ENCODE assay signal across 8 mouse cellular contexts in genomic region chr5:123684221-123685144, GRCm38 (mm10). TPM values are rescaled to one million over a fixed set of nuclear protein-coding genes. Genes with fewer than 3 reads are reported as not detected.
DNase-seq lines count a peak whose midpoint lies in the region; ATAC-seq and TF ChIP-seq lines count a peak whose summit lies in the region.

Clip1 (minus strand) TSS chr5:123684618.

- ATAC-seq in erythroblast, adult 5-6 weeks (replicated peaks; ENCODE audit: low FRiP score, poor library complexity, severe bottlenecking), result peak; percentile 73
- 0 out of 2 replicates have a peak, but pooled peaks have one; percentile 20 for ATAC-seq in limb, embryonic 15.5 days (ENCODE audit: insufficient number of reproducible peaks, low FRiP score, low TSS enrichment, low read depth)
- ATAC-seq in midbrain, embryonic 15.5 days (replicated peaks), result peak; percentile 84

- no peaks in the 10 kb centered on the region for H3K36me3 ChIP-seq in limb, embryonic 15.5 days
- no peaks in the 10 kb centered on the region for H3K36me3 ChIP-seq in midbrain, embryonic 15.5 days (replicated peaks)
- no peaks in the 10 kb centered on the region for H3K36me3 ChIP-seq in spleen, adult 2 months (ENCODE audit: control insufficient read depth, insufficient read depth, low read length)

- H3K4me1 ChIP-seq in limb, embryonic 15.5 days, result peaks cover 28% of the 10 kb centered on the region
- H3K4me1 ChIP-seq in midbrain, embryonic 15.5 days, result peaks cover 34% of the 10 kb centered on the region
- H3K4me1 ChIP-seq in spleen, adult 2 months (ENCODE audit: control insufficient read depth, insufficient read depth, insufficient read length), result peaks cover 12% of the 10 kb centered on the region

- H3K4me3 ChIP-seq in limb, embryonic 15.5 days, result peak within 1 kb of the TSS; percentile 93
- H3K4me3 ChIP-seq in midbrain, embryonic 15.5 days, result peak within 1 kb of the TSS; percentile 95
- peak within 1 kb of the TSS; percentile 97 for H3K4me3 ChIP-seq in spleen, adult 2 months (ENCODE audit: extremely low read depth, insufficient read depth, insufficient read length)

- no peak for TF ChIP-seq CTCF in brain, embryonic 14.5 days (IDR thresholded peaks at IDR 0.05; ENCODE audit: borderline replicate concordance, extremely low read depth, insufficient read depth, insufficient read length)
- TF ChIP-seq CTCF in spleen, adult 2 months (IDR thresholded peaks at IDR 0.05; ENCODE audit: extremely low read depth, insufficient read depth, insufficient read length, insufficient replicate concordance), result no peak

- no peaks in the 10 kb centered on the region for H3K27me3 ChIP-seq in limb, embryonic 15.5 days
- no peaks in the 10 kb centered on the region for H3K27me3 ChIP-seq in midbrain, embryonic 15.5 days (replicated peaks)
- peaks cover 4% of the 10 kb centered on the region for H3K27me3 ChIP-seq in spleen, adult 2 months (ENCODE audit: control insufficient read depth, insufficient read depth, low read length)

- H3K9ac ChIP-seq in limb, embryonic 15.5 days, result peak within 1 kb of the TSS; percentile 93
- H3K9ac ChIP-seq in midbrain, embryonic 15.5 days, result peak within 1 kb of the TSS; percentile 98

- peak; percentile 81 for DNase-seq in CD4-positive, CD25-positive, alpha-beta regulatory T cell, adult 2 months (ENCODE audit: low read depth, low spot score)
- peak; percentile 94 for DNase-seq in brain, embryonic 14.5 days (ENCODE audit: low read depth)
- DNase-seq in heart, adult 9 months (ENCODE audit: low spot score in 2 of 2), result peak; percentile 64 to 71
- peak; percentile 37 to 58 for DNase-seq in kidney, adult 8-10 months
- peak in 1 of 2 experiments; percentile 49 for DNase-seq in spleen, adult 2 months (ENCODE audit: low read depth in 1 of 2, low spot score in 2 of 2)

- WGBS in limb, embryonic 15.5 days, result under 1% methylated on average over 53 of the region's 64 CpGs
- WGBS in midbrain, embryonic 15.5 days, result under 1% methylated on average over 64 of the region's 64 CpGs
- WGBS in spleen, adult 2 months, result 2% methylated on average over 58 of the region's 64 CpGs

- no peaks in the 10 kb centered on the region for H3K9me3 ChIP-seq in limb, embryonic 15.5 days
- no peaks in the 10 kb centered on the region for H3K9me3 ChIP-seq in midbrain, embryonic 15.5 days

- H3K4me2 ChIP-seq in limb, embryonic 15.5 days, result peak within 1 kb of the TSS; percentile 79
- peak within 1 kb of the TSS; percentile 72 for H3K4me2 ChIP-seq in midbrain, embryonic 15.5 days

- H3K27ac ChIP-seq in limb, embryonic 15.5 days, result peak within 1 kb of the TSS; percentile 90
- H3K27ac ChIP-seq in midbrain, embryonic 15.5 days, result peak within 1 kb of the TSS; percentile 99
- peak within 1 kb of the TSS; percentile 87 for H3K27ac ChIP-seq in spleen, adult 2 months (ENCODE audit: insufficient read depth, low read length)

- TF ChIP-seq POLR2A in brain, embryonic 14.5 days (IDR thresholded peaks at IDR 0.05; ENCODE audit: borderline replicate concordance, extremely low read depth, insufficient read depth, insufficient read length, poor library complexity, severe bottlenecking), result peak; percentile 83
- no peak for TF ChIP-seq POLR2A in spleen, adult 2 months (IDR thresholded peaks at IDR 0.05; ENCODE audit: low read depth, low read length)

RNA-seq across cellular contexts. Expression of gene Clip1, which starts in this region (rescaled TPM):
- polyA plus RNA-seq in brain, embryonic 14.5 days (2012; rRNA removed), result 73.9 and 94.8 TPM in 2 replicates
- 16.1 and 34.6 TPM in 2 replicates for total RNA-seq in erythroblast, adult 5-6 weeks (2015; ENCODE audit: low replicate concordance)
- total RNA-seq in erythroblast, adult 5-6 weeks (2017; ENCODE audit: low replicate concordance), result 13.6 and 36.7 TPM in 2 replicates
- 45.4 and 46.6 TPM in 2 replicates for polyA plus RNA-seq in limb, embryonic 15.5 days (2015; fragmentation: Nextera tagmentation; extraction: Ambion mirVana)
- polyA plus RNA-seq in midbrain, embryonic 15.5 days (2015; fragmentation: Nextera tagmentation; extraction: Ambion mirVana), result 85.5 and 91.5 TPM in 2 replicates
- polyA plus RNA-seq in spleen, adult 2 months (2012; rRNA removed), result 10.8 and 11.4 TPM in 2 replicates

Comparison
In these comparisons a context has a peak if more than half of its experiments do, and no peak if none do; other contexts are left out.
1. ATAC-seq: peak in every context shown above with its lines; median percentile 84 in midbrain, embryonic 15.5 days; 73 in erythroblast, adult 5-6 weeks; 20 in limb, embryonic 15.5 days.